Mouse (Mus musculus) heart, adult 2 months (tissue): ENCODE results near the gene Lgi4.

Experiments
- CTCF ChIP-seq: fragments of 200-600 bp; IDR thresholded peaks from 2 replicates; pipeline ENCODE4 v1.8.1; 2022; ENCODE audit warnings: antibody characterized with exemption, mild to moderate bottlenecking, moderate library complexity
- POLR2A ChIP-seq: fragments of 200-500 bp; IDR thresholded peaks from 2 replicates; pipeline ENCODE4 v1.6.1; 2011; ENCODE audit warnings: mild to moderate bottlenecking, low read depth, low read length, control low read depth; ENCODE audit not compliant: insufficient read depth

- TF ChIP-seq POLR2A (no peak), CTCF (no peak)
Observed at GRCm38 (mm10) chr7:31113800-31114199, 54.7 kb downstream of the Lgi4 start.
